Mouse (Mus musculus): ENCODE data around the gene Sox13. TPM values are rescaled to one million over a fixed set of nuclear protein-coding genes. Genes with fewer than 3 reads are reported as not detected.
"Not testable (repeated sequence)": the region's sequence is repeated elsewhere in the genome, so short reads cannot be mapped to it uniquely, and the experiment has no call there.

Gene Sox13
- total and polyA plus RNA-seq, 3 experiments: 0.34 to 1.4 (median 0.90) TPM

DNA sequence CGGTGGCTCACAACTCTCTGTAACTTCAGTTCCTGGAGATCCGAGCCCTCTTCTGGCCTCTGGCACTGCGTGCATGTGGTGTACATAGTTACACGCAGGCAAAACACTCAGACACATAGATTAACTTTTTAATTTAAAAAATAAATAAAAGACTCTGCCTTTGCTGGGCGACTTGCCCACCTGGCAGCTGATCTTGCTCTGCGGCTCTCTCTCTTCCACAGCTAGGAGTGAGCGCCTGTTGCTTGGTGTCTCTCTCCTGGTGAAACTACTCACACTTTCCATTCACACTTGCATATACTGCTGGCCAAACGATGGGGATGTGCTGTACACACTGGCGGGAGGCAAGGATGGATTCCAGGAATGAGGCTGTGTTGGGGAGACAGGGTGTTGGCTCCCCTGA lies 77.6 kb downstream of the Sox13 start:
- in situ Hi-C loops (cut with MboI; ENCODE audit: low pct_ligation_motif_present, low pct_unique_long_range_greater_than_20kb, low sequenced_read_pairs) (no loop called here), dilution Hi-C loops (cut with MboI; ENCODE audit: extremely low pct_ligation_motif_present, extremely low pct_unique_long_range_greater_than_20kb, low sequenced_read_pairs) (no loop called here)
- Histone ChIP-seq H3K9ac (ENCODE audit: insufficient read depth, low read depth) (no peak overlapping the region), H3K4me1 (ENCODE audit: control insufficient read depth in 1 of 2, insufficient read depth in 2 of 2) (peaks cover 20 to 22% of the 10 kb centered on the region in 2 experiments), H3K79me2 (replicated peaks; ENCODE audit: control insufficient read depth, extremely low read depth, insufficient read depth, poor library complexity, severe bottlenecking) (no peaks in the 10 kb centered on the region), H3K4me3 (replicated peaks in 1 of 3; ENCODE audit: low read depth in 2 of 3, low read length in 2 of 3, poor library complexity in 1 of 3) (no peak overlapping the region), H3K9me3 (replicated peaks; ENCODE audit: low read length) (no peaks in the 10 kb centered on the region), H3K4me2 (ENCODE audit: insufficient read depth, low read depth, poor library complexity, severe bottlenecking) (no peak overlapping the region), H3K27me3 (replicated peaks) (peaks cover 52% of the 10 kb centered on the region), H3K27ac (ENCODE audit: insufficient read depth, low read depth) (no peak overlapping the region), H3K36me3 (replicated peaks in 1 of 2; ENCODE audit: control insufficient read depth in 1 of 2, insufficient read depth in 1 of 2, low read length in 1 of 2) (no peaks in the 10 kb centered on the region)
- TF ChIP-seq EP300 (IDR thresholded peaks at IDR 0.05; ENCODE audit: low read length) (no peak), CTCF (conservative IDR thresholded peaks at IDR 0.05 in 1 of 2, IDR thresholded peaks at IDR 0.05 in 1 of 2; ENCODE audit: low read depth in 2 of 2, low read length in 2 of 2) (no peak), NELFE (IDR thresholded peaks at IDR 0.05; ENCODE audit: low read depth, low read length) (no peak), E2F4 (IDR thresholded peaks at IDR 0.05; ENCODE audit: insufficient replicate concordance, low read depth, low read length) (no peak), RCOR1 (conservative IDR thresholded peaks at IDR 0.05; ENCODE audit: low read depth, low read length) (no peak), CHD1 (IDR thresholded peaks at IDR 0.05; ENCODE audit: low read depth, low read length) (no peak), ZMIZ1 (IDR thresholded peaks at IDR 0.05; ENCODE audit: low read depth, low read length) (no peak), POLR2A (IDR thresholded peaks at IDR 0.05; ENCODE audit: low read depth, low read length) (no peak)
- no peak for DNase-seq (ENCODE audit: extremely low read depth)

- Histone ChIP-seq H3K27me3 (replicated peaks) (peaks cover 46% of the 10 kb centered on the region), H3K4me2 (ENCODE audit: insufficient read depth, low read depth, poor library complexity, severe bottlenecking) (no peak overlapping the region), H3K79me2 (replicated peaks; ENCODE audit: control insufficient read depth, extremely low read depth, insufficient read depth, poor library complexity, severe bottlenecking) (no peaks in the 10 kb centered on the region), H3K4me3 (replicated peaks in 1 of 3; ENCODE audit: low read depth in 2 of 3, low read length in 2 of 3, poor library complexity in 1 of 3) (no peak overlapping the region), H3K9me3 (replicated peaks; ENCODE audit: low read length) (no peaks in the 10 kb centered on the region), H3K4me1 (ENCODE audit: control insufficient read depth in 1 of 2, insufficient read depth in 2 of 2) (peaks cover 18 to 22% of the 10 kb centered on the region in 2 experiments), H3K36me3 (replicated peaks in 1 of 2; ENCODE audit: control insufficient read depth in 1 of 2, insufficient read depth in 1 of 2, low read length in 1 of 2) (no peaks in the 10 kb centered on the region), H3K27ac (ENCODE audit: insufficient read depth, low read depth) (no peak overlapping the region), H3K9ac (ENCODE audit: insufficient read depth, low read depth) (no peak overlapping the region)
- TF ChIP-seq NELFE (IDR thresholded peaks at IDR 0.05; ENCODE audit: low read depth, low read length): no peak
- TF ChIP-seq MXI1 (IDR thresholded peaks at IDR 0.05; ENCODE audit: low read depth, low read length): no peak
- TF ChIP-seq USF1 (IDR thresholded peaks at IDR 0.05; ENCODE audit: low read depth, low read length): no peak
- TF ChIP-seq TBP (conservative IDR thresholded peaks at IDR 0.05; ENCODE audit: low read depth, low read length): no peak
- no peak for TF ChIP-seq ZNF384 (IDR thresholded peaks at IDR 0.05; ENCODE audit: low read depth, low read length)
- no peak for TF ChIP-seq POLR2A (IDR thresholded peaks at IDR 0.05; ENCODE audit: low read depth, low read length)
- TF ChIP-seq CHD2 (IDR thresholded peaks at IDR 0.05; ENCODE audit: low read length): no peak
- TF ChIP-seq ZKSCAN1 (IDR thresholded peaks at IDR 0.05; ENCODE audit: borderline replicate concordance, low read depth, low read length): no peak
- no peak for DNase-seq (ENCODE audit: extremely low read depth)
- in situ Hi-C loops (cut with MboI; ENCODE audit: low pct_ligation_motif_present, low pct_unique_long_range_greater_than_20kb, low sequenced_read_pairs) (no loop called here), dilution Hi-C loops (cut with MboI; ENCODE audit: extremely low pct_ligation_motif_present, extremely low pct_unique_long_range_greater_than_20kb, low sequenced_read_pairs) (no loop called here)
Measured at GRCm38 (mm10) chr1:133344357-133344756, 79.8 kb downstream of the Sox13 start.

DNA sequence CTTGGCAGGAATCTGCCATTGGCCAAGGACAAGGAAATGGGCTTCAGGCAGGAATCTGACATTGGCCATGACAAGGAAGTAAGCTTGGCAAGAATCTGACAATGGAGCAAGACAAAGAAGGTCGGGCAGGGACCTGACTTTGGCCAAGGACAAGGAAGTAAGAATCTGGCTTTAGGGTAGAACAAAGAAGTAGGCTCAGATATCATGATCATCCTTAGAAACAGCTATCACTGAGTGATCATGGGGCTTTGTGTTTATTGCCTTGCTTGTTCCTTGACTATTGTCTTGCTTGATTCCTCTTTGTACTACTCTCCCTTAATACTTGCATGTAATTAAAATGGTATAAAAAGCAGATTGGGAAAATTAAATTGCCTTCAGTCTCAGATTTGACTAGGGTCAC lies 83.8 kb downstream of the Sox13 start:
- H3K79me2 ChIP-seq (replicated peaks; ENCODE audit: control insufficient read depth, extremely low read depth, insufficient read depth, poor library complexity, severe bottlenecking); DNase-seq (ENCODE audit: extremely low read depth); H3K4me3 ChIP-seq (replicated peaks in 1 of 3; ENCODE audit: low read depth in 2 of 3, low read length in 2 of 3, poor library complexity in 1 of 3); H3K9ac ChIP-seq (ENCODE audit: insufficient read depth, low read depth); in situ Hi-C loops (cut with MboI; ENCODE audit: low pct_ligation_motif_present, low pct_unique_long_range_greater_than_20kb, low sequenced_read_pairs); H3K4me1 ChIP-seq (ENCODE audit: control insufficient read depth in 1 of 2, insufficient read depth in 2 of 2); H3K4me2 ChIP-seq (ENCODE audit: insufficient read depth, low read depth, poor library complexity, severe bottlenecking); H3K27ac ChIP-seq (ENCODE audit: insufficient read depth, low read depth); H3K36me3 ChIP-seq (replicated peaks in 1 of 2; ENCODE audit: control insufficient read depth in 1 of 2, insufficient read depth in 1 of 2, low read length in 1 of 2); H3K9me3 ChIP-seq (replicated peaks; ENCODE audit: low read length); dilution Hi-C loops (cut with MboI; ENCODE audit: extremely low pct_ligation_motif_present, extremely low pct_unique_long_range_greater_than_20kb, low sequenced_read_pairs): not testable (repeated sequence)
- H3K27me3 ChIP-seq (replicated peaks): peaks cover 49% of the 10 kb centered on the region

All from CH12.LX (cell line).